Mouse (Mus musculus): ENCODE data around the gene Ehmt2.

The Ehmt2 gene

GRCm38 (mm10) chr17:34932287-34932686 lies 34.0 kb downstream of the Ehmt2 start:
- TF ChIP-seq GATA4 (IDR thresholded peaks at IDR 0.05; ENCODE audit: insufficient replicate concordance, low read length), result no peak

- TF ChIP-seq GATA4 (IDR thresholded peaks at IDR 0.05; ENCODE audit: insufficient replicate concordance, low read length), result no peak
Measured at GRCm38 (mm10) chr17:34934031-34934430, 35.8 kb downstream of the Ehmt2 start.

GRCm38 (mm10) chr17:34934830-34935229 lies 36.6 kb downstream of the Ehmt2 start:
- no peak for TF ChIP-seq GATA4 (IDR thresholded peaks at IDR 0.05; ENCODE audit: insufficient replicate concordance, low read length)

- no peak for TF ChIP-seq GATA4 (IDR thresholded peaks at IDR 0.05; ENCODE audit: insufficient replicate concordance, low read length)
Measured at GRCm38 (mm10) chr17:34937960-34938505, 39.8 kb downstream of the Ehmt2 start.

GRCm38 (mm10) chr17:34941344-34942041 lies 43.2 kb downstream of the Ehmt2 start:
- no peak; the same call in 1 of the 2 replicates for TF ChIP-seq GATA4 (IDR thresholded peaks at IDR 0.05; ENCODE audit: insufficient replicate concordance, low read length)

- TF ChIP-seq GATA4 (IDR thresholded peaks at IDR 0.05; ENCODE audit: insufficient replicate concordance, low read length), result no peak
Measured at GRCm38 (mm10) chr17:34943128-34943815, 45.0 kb downstream of the Ehmt2 start.

- no peak for TF ChIP-seq GATA4 (IDR thresholded peaks at IDR 0.05; ENCODE audit: insufficient replicate concordance, low read length)
Measured at GRCm38 (mm10) chr17:34944362-34944761, 46.1 kb downstream of the Ehmt2 start.

GRCm38 (mm10) chr17:34946486-34947140 lies 48.3 kb downstream of the Ehmt2 start:
- no peak for TF ChIP-seq GATA4 (IDR thresholded peaks at IDR 0.05; ENCODE audit: insufficient replicate concordance, low read length)

- TF ChIP-seq GATA4 (IDR thresholded peaks at IDR 0.05; ENCODE audit: insufficient replicate concordance, low read length), result no peak
Measured at GRCm38 (mm10) chr17:34947606-34948005, 49.3 kb downstream of the Ehmt2 start.

GRCm38 (mm10) chr17:34949553-34949969 lies 51.3 kb downstream of the Ehmt2 start:
- TF ChIP-seq GATA4 (IDR thresholded peaks at IDR 0.05; ENCODE audit: insufficient replicate concordance, low read length), result no peak

- no peak for TF ChIP-seq GATA4 (IDR thresholded peaks at IDR 0.05; ENCODE audit: insufficient replicate concordance, low read length)
Measured at GRCm38 (mm10) chr17:34950514-34951455, 52.5 kb downstream of the Ehmt2 start.

- no peak for TF ChIP-seq GATA4 (IDR thresholded peaks at IDR 0.05; ENCODE audit: insufficient replicate concordance, low read length)
Measured at GRCm38 (mm10) chr17:34951636-34952377, 53.5 kb downstream of the Ehmt2 start.

GRCm38 (mm10) chr17:34952378-34953040 lies 54.2 kb downstream of the Ehmt2 start:
- TF ChIP-seq GATA4 (IDR thresholded peaks at IDR 0.05; ENCODE audit: insufficient replicate concordance, low read length), result peak; percentile 7; the same call in 1 of the 2 replicates

Data from liver, adult (tissue).